Mouse (Mus musculus) granulocyte monocyte progenitor cell, adult 5-6 weeks (primary cell): ENCODE measurements around the gene Pax8. TPM values are rescaled to one million over a fixed set of nuclear protein-coding genes. Genes with fewer than 3 reads are reported as not detected.

Experiments used
- ATAC-seq: replicated peaks from 2 replicates; pipeline ENCODE4 v1.8.0; 2016; ENCODE audit warnings: mild to moderate bottlenecking, moderate TSS enrichment, inconsistent platforms; ENCODE audit not compliant: poor library complexity, severe bottlenecking
- total RNA-seq, 2 experiments: library from RNA; stranded (forward) in 1 of 2; stranded (reverse) in 1 of 2; fragments of 200-712, 200-1000 nt in 1 of 2; fragments of >200 nt in 1 of 2; fragmentation: Nextera tagmentation in 1 of 2; gene quantifications; 2 replicates each; pipeline ENCODE4 v1.2.3; 2014 to 2017

The Pax8 gene
- total RNA-seq (2014; fragmentation: Nextera tagmentation), result 1.0 TPM in 1 of 2 replicates, not detected in the other
- total RNA-seq (2017), result 0.34 TPM in 1 of 2 replicates, not detected in the other

DNA sequence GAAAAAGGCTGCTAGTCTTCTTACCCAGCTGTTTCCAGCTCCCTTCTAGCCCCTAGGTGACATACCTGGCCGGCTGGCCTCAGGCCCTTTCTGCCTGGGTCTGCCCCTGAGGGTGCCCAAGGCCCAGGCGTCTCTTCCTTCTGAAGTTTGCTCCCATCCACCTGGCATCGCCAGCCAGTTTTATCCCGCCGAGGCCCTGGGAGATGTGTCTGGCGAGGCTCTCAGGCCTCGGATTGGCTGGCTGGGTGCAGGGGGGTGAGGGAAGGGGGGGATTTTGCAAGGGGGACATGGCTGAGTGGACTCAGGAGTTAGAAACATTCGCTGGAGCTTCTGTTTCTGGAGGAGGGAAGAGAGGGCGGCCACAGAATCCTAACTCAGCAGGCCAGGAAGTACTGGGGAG, at the start of gene Pax8:
Gene Pax8, minus strand, starts transcription at position 180 of the 400 bp plus-strand sequence.
- ATAC-seq, result no peak

DNA sequence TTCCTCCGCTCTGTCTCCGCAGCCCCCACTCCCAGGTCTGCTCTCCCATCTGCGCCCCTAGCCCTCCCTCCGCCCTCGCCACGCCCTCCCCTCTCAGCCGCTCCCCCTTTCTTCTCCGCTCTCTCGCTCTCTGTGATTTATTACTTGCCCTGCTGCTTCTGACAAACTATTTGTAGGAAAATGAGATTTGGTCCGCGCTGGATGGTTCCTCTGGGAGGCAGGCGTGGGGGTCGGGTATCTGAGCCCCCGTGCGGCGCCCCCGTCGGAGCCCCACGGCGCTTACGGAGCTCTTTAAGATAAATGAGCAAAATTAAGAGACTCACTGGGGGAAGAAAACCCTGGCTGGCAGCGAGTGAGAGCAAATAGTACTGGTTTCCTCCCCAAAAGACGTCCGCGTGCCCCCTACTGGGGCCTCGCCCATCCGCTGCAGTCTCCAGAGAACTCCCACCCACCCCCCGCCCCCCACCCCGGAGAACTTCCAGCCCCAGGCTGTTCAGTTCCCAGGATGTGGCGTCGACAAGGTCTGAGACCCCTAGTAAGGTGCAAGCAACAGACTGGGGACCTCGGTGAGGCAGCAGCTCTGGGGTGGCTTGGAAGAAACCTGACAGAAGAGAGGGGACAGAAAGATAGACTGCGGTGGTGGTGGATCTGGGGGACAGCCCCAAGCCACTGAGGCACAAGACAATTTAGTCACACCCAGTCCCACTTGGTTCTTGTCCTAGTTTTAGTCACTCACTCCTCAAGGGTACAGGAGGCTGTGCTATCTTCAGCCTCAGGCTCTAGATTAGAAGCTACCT, 46.2 kb upstream of the Pax8 start:
- 0 out of 2 replicates have a peak, but pooled peaks have one; percentile 17 for ATAC-seq

DNA sequence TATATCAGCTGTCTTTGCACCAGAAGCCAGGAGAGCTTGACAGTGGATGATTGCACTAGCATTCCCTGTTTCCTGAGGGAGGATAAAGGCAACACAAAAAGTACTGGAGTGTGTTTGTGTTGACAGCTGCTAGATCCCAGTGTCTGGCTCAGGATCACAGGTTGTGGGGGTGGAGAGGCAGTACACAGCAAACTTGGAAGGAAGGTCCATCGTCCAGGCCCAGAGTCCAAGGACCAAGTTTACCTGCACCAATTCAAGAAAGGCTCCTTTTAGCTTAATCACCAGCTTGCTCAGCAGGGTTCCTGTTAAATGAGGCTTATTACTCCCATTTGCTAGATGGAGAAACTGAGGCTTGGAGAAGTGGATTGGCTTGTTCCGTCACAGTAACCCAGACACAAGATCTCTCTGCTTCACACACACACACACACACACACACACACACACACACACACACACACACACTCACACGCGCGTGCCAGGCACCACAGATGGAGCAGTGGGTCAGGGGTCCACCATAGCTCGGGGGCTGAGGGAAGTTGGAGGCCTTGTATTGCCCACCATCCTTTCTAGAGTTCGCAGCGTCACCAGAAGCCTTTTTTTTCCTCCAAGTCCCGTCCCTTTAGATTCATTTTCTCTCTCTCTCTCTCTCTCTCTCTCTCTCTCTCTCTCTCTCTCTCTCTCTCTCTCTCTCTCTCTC, 45.3 kb upstream of the Pax8 start:
- ATAC-seq, result no peak

DNA sequence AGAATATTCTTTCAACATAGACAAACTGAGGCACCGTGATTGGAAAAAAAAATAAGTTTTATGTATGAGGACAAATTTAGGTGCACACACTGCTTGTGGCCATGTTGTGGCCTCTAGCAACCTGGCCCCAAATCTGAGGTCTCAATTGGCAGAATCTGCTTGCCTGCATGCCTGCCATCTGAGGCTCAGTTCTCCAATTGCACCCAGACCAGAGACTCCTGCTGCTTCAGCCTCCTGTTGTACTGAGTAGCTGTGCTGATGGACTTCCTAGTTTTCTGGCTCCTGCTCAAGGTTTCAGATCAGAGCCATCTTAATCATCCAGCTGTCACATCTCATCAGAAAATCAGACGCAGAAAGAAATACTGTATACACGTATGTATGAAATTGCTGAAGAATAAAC, 41.5 kb upstream of the Pax8 start:
- no peak for ATAC-seq

DNA sequence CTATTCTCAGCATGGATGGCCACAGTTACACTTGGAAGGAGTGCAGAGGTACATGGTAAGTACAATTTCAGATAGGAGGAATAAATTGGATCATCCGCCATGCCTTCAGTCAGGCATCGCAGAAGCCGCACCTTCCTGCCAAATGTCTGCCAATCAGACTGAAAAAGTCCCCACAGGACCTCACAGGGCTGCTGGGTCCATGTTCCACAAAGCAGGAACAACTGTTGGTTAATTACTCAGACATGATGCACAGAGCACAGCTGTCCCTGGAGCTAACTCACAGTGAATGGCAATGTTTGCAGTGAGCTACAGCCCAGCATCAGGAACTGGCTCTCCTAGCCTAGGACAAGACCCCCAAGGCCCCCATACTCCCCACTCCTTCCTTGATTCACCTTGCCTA, 32.0 kb upstream of the Pax8 start:
- no peak for ATAC-seq

DNA sequence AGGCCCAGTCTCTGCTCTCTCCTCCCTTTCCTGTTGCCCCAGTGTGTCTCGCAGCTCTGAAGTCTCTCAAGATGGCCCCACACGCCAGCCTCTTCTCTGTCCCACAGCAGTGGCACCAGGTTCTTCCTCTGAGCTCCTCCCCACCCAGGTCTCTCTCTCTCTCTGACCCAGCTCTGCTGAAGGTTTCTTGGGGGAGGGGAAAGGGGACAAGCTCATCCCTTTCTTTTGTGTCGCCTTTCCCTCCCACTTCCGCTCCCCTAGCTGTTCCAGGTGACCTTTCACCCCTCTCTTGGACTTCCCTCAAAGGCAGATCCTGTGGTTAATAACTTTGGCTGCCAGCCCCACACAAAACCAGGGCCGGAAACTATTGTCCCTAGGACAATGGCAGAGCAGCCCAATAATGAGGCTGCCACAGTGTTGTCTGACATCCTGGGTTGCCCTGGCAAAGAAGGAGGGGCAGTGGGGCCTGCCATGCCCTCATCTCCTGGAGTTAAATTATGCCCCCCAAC, 27.6 kb upstream of the Pax8 start:
- ATAC-seq, result no peak; the same call in 1 of the 2 replicates

DNA sequence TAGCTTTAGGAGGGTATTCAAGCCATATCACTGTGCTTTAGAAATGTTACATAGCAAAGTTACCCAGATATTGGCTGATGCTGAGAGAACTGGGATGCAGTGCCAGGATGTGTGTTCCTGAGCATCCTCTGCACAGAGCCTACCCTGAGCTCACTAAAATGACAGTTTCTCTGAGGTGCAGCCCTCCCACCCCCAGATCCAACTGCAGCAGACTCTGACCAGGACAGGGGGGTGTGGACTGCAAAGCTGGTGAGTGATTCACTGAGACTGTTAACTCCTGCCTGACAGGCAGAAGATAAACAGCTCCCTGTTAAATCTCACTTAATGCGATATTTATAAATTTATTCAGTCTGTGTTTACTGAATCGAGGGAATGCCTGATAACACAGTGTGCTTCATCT, 25.5 kb upstream of the Pax8 start:
- ATAC-seq, result no peak

DNA sequence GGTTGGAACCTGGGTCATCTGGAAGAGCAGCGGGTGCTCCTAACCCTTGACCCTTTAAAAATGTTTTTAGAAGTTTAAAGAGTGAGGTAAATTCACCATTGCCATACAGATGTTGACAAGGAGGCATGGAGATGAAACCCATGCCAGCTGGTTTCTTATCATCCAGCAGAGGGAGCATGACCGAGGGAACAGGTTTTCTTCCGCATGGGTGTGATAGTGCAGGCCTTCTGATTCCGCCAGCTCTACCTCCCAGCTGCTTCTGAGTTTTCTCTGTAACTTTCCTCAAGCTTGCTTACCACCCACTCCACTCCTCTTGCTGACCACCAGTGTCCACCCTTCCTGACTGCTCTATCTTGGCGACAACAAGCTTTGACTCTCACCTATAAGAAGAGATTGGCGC, 15.2 kb upstream of the Pax8 start:
- no peak for ATAC-seq

DNA sequence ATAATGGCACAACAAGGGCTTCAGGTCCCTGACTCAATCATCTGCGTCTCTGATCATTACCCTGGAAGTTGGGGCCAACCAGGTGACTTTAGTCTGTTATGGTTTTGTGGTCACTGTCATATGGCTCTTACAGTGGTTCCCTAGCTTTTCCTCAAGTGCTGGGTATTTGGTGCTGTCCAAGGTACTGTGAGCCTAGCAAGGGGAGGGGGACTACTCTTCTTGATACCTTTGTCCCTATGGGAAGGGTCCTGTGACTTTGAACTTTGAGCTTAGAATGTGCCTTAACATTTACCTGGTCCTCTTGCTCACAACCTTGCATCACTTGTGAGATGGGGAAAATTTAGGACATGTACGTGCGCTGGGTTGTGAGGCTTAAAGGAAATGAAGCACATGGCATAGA, 13.3 kb upstream of the Pax8 start:
- no peak for ATAC-seq

DNA sequence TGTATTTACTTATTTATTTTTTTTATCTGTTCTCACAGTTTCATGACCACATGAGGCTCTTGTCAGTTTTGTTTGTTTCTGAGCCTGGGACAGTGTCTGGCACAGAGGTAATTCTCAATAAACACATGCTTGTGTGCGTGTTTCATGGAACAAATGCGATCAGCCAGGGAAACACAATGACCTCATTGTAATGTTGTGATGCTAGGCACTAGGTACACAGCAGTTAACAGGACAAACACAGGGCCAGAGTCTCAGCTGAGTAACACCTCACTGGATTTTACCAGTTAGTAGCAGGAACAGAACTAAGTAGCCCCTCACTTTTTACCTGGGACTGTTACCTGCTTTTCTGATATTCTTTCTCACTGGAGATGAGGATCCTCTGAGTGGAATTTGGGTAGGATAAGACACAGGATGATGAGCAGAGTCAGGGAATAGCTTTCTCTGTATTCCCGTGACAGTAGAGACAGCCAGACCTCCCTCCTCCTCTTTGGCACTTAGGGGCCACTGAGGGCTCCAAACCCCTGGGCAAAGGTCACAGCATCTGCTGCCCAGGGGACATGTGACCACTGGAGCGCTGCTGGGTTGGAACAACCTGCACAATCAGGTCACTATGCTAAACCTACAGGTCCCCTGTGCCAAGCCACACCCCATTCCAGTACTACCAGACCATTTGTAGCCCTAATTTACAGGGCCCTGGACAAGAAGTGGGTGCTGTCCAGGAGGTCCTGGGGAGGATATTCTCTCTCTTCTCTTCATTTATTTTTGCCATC, 11.8 kb upstream of the Pax8 start:
- no peak for ATAC-seq

DNA sequence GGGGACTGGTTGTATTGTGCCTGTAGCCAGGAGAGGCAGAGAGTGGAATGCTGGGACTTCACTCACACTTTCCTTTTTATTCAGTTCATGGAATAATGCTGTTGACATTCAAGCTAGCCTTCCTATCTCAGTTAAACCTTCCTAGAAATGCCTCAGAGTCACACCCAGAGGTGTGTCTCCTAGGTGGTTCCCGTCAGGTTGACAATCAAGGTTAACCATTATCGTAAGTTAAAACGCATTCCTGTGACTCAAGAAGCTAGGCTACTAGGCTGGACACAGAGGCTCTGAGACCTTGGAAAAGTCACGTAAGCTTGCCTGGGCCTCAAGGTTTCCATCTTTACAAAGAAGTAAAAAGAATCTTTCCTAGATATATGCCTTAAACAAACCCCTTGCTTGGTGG, 10.0 kb upstream of the Pax8 start:
- ATAC-seq, result no peak

DNA sequence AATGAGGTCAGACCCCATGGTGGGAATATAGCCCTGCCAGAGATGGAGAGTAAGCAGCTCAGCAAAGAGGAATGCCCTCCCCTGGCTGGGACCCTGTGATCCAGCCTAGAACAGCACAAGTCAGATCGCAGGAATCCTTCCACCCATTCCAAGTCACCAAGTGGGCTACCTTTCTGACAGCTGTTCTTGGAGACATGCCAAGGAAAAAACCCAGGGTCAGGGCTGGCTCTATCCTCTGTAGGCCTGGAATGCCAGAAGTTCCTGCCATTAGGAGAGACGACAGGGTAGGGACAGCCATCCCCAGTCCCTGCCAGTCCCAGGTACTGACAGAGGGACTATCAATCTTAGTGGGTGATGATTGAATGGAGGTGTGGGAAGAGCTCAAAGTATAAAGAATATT, 4.5 kb upstream of the Pax8 start:
- ATAC-seq, result no peak

DNA sequence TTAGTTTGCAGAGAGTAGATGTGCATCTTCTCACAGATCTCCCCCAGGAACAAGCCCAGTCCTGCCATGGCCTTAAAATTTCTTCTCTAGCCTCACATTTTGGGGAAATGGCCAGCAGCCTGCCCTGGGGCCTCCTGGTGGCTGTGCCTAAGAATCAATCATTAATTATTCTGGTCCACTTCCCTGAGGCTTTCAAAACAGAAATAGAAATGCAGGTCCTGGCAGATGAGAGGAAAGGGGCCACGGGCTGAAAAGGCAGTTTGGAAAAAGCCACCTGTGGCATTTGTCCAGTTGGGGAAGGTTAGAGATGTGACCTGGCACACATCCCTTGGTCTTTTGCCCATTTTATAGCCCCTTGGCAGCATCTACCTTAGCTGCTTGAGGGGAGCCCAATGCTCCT, 3.8 kb upstream of the Pax8 start:
- ATAC-seq, result no peak

DNA sequence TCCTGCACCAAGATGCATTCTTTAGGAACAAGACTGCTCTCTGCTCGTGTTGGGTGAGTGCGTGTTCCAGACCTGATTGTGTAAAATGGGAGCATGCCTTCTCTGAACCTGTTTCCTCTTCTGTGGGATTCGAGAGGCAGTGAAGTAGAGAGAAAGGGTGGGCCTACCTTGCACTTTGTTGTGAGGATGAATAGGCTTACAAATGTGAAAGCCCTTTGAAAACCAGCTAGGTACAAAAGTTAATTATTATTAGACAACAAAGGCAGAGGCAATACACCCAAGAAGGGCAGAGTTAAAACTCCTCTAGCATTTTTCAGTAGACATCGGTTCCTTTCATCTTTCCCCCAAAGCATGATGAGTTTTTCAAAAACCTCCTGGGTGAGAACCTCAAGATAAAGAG, 3.2 kb upstream of the Pax8 start:
- no peak for ATAC-seq

DNA sequence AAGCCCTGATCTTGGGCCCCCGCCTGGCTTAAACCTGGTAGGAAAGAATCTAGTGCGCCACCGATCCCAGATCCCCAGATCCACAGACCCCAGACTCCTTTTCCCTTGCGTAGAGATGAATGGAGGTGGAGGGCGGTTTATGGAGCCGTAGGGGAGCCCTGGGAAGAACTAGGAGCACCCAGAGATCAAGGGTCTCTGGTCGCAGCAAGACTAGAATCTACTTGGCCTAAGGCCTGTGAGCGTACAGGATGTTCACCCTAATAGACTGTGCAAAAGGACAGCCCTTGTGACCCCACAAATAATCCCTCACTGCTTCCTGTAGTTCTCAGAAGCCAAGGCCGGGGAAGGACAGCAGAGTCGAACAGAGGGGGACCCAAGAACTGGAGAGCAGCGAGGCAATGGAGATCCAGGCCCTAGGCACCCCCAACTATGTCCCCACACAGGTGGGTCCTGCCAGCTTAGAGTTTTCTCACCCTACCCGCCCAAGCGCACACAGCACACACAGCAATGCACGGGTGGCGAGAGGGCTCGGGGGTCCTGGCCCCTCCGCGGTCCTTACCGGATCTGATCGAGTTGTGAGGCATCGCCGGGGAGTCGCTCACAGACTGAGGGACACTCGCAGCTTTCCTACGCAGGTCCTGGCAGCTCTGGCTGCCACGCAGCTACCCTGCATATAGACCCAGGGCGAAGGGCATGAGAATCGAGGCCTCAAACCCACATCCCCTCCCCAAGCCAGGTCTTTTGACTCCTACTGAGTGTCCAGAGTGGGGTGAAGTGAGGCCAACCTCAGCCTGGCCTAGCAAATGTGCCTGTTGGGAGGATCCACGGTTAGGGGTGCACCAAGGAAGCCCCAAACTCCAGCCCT, 653 bp downstream of the Pax8 start:
- ATAC-seq, result no peak

DNA sequence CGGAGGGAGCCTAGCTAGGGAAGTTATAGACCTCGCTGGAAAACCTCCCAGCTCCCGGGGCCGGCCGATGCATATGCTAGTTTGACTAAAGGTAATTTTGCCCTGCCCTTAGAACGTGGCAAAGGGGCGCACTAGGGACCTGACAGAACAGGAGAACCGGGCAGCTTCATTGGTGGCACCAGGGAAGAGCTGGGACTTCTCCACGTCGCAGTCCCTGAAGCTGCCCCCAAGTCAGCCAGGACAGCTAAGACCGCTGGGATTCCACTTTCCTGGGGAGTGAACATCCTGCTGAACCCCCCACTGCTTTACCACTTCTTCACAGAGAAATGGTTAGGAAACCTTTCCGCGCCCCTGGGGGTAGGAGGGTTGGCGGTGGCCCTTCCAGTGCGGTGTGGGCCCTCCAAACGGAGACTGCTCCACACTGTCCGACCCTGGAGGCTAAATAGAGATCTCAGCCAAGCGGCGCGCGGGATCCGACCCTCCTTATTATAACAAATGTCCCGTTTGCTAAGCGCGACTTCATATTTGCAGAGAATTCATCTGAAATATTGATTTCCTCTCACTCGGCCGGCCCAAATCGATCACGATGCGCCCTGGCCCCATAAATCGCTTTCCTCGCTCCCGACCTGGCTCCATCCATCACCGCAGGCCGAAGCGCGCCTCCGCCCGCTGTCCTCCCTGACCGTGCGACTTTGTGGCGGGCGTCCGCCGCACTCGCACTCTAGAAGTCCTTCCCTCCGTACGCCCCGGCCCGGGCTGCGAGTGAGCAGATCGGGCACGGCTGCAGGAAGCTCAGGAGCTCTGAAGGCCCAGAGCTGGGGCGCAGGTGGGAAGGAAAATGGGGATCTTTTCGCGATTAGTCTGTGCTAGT, 1.5 kb downstream of the Pax8 start:
- no peak; the same call in 1 of the 2 replicates for ATAC-seq

DNA sequence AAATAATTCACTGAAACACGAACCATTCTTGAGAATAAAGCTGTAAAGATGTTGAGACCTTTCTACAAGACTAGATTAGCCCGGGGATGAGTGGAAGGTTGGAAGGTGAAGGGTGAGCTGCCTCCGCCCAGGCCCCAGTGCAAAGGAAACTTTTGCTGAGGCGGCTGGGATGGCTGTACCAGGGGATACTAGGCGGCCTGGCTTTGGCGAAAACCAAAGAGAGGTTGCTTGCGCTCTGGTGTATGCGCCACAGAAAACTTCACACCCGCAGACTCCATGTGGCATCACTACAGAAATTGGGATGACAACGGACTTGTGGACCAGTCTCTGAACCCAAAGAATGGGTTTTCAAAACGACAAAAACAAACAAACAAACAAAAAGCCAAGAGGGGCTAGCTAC, 2.7 kb downstream of the Pax8 start:
- no peak for ATAC-seq

DNA sequence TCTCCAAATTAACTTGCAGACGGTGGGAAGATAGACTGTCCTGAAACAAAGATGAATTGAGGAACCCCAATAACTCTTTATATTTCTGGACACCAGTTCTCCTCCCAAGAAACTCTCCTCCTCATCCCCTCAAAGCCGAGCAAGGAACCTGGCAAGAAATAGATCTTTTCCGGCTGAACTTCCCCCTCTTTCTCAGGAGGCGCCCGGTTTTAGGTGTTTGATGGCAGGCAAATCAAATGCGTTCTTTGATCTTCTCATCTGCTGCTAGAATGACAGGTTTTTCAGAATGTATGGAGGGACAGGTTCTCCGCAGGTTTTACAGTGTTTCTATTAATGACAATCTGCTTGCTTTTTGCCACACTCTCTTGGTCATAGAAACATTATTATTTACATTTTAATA, 3.3 kb downstream of the Pax8 start:
- ATAC-seq, result no peak

DNA sequence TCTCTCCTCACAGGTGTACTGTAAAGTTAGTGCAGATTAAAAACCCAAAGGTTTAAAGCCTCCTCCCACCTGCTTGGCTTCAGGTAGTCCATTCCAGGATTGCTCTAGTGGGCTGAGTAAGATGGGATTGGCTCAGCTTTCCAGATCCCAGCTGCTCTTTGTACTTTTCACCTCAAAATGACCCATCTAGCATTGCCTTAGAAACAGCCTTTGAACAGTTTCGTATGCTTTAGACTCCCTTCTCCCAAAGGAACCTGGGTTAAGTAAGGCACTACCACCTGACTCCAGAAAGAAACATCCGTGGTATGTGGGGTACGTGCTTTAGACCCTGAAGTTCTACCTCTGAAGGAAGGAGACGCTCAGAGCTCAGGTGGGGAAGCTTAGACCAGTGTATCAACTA, 6.3 kb downstream of the Pax8 start:
- no peak for ATAC-seq
